Mouse (Mus musculus) testis, adult 2 months (tissue): ENCODE measurements around the gene Kpna4.

Experiments used
- CTCF ChIP-seq: fragments of 200-500 bp; IDR thresholded peaks from 2 replicates; pipeline ENCODE4 v1.5.1; 2012; ENCODE audit warnings: low read depth, mild to moderate bottlenecking, inconsistent platforms, low read length, moderate library complexity; ENCODE audit not compliant: control insufficient read depth, insufficient read depth, insufficient replicate concordance
- POLR2A ChIP-seq: fragments of 200-500 bp; IDR thresholded peaks from 2 replicates; pipeline ENCODE4 v1.6.1; 2012; ENCODE audit warnings: low read depth, mild to moderate bottlenecking, inconsistent platforms, low read length, moderate library complexity; ENCODE audit not compliant: control insufficient read depth

DNA sequence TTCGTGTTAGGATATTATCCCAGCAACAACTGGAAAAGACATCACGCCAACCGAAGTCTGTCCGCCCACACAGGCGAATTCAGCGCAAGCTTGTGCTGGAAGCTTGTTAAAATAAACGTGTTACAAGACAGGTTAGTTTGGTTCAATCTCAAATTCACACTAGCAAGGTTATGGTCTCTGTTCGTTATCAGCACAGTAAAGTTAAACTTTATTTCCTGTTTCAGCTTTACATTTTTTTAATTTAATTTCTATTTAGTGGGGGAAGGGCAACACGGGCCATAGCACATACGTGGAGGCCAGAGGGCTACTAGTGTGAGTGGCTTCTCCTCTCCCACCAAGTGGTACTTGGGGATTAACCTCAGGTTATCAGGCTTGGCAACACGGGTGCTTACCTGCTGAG is 75.0 kb downstream of the Kpna4 start:
- TF ChIP-seq CTCF: no peak
- no peak for TF ChIP-seq POLR2A
